Mouse (Mus musculus) thymus, adult 2 months (tissue): ENCODE data around the gene Psd4.

Source experiments
- CTCF ChIP-seq: fragments of 200-500 bp; IDR thresholded peaks from 2 replicates; pipeline ENCODE4 v1.5.1; 2012; ENCODE audit warnings: mild to moderate bottlenecking, control low read depth, low read length, moderate library complexity, borderline replicate concordance; ENCODE audit not compliant: control insufficient read depth, poor library complexity, insufficient read depth; ENCODE audit errors: extremely low read depth
- POLR2A ChIP-seq: fragments of 200-500 bp; IDR thresholded peaks from 2 replicates; pipeline ENCODE4 v1.6.1; 2012; ENCODE audit warnings: mild to moderate bottlenecking, low read length, control low read depth, moderate library complexity; ENCODE audit not compliant: control insufficient read depth, poor library complexity, insufficient read depth; ENCODE audit errors: extremely low read depth

- TF ChIP-seq POLR2A (no peak), CTCF (no peak)
These were observed 20.2 kb downstream of the Psd4 start for GRCm38 (mm10) chr2:24387361-24388283.
